Mouse (Mus musculus) forebrain, postnatal 0 days (tissue): ENCODE data around the gene Cyp4f37. TPM values are rescaled to one million over a fixed set of nuclear protein-coding genes. Genes with fewer than 3 reads are reported as not detected.
"Not testable (repeated sequence)": the region's sequence is repeated elsewhere in the genome, so short reads cannot be mapped to it uniquely, and the experiment has no call there.

Experiments
- ATAC-seq: fragments of 200-750 bp; cut with Nextera tagmentation; 2 replicates; pipeline ENCODE4 v1.8.0; 2017; ENCODE audit warnings: mild to moderate bottlenecking, moderate library complexity
- DNase-seq: peaks from one replicate; pipeline ENCODE4 v3.0.0-alpha.2; 2015
- H3K27ac ChIP-seq: fragments of 300-500 bp; sonication (generic); 2 replicates; pipeline ENCODE4 v1.5.1; 2014; ENCODE audit warnings: low read depth, mild to moderate bottlenecking, antibody characterized with exemption, low read length, moderate library complexity, mixed read lengths
- H3K27me3 ChIP-seq: fragments of 300-500 bp; sonication (generic); 2 replicates; pipeline ENCODE4 v1.6.1; 2014; ENCODE audit warnings: mild to moderate bottlenecking, low read length, mixed read lengths; ENCODE audit not compliant: insufficient read depth
- H3K36me3 ChIP-seq: fragments of 300-500 bp; sonication (generic); 2 replicates; pipeline ENCODE4 v1.6.1; 2014; ENCODE audit warnings: mild to moderate bottlenecking, moderate library complexity; ENCODE audit not compliant: insufficient read depth
- H3K4me1 ChIP-seq: fragments of 300-500 bp; sonication (generic); 2 replicates; pipeline ENCODE4 v1.6.1; 2014; ENCODE audit warnings: antibody characterized with exemption; ENCODE audit not compliant: insufficient read depth
- H3K4me2 ChIP-seq: fragments of 300-500 bp; sonication (generic); 2 replicates; pipeline ENCODE4 v1.6.1; 2014; ENCODE audit warnings: low read depth, mild to moderate bottlenecking, moderate library complexity
- H3K4me3 ChIP-seq: fragments of 300-500 bp; sonication (generic); 2 replicates; pipeline ENCODE4 v1.5.1; 2014; ENCODE audit warnings: low read depth, low read length, mixed read lengths
- H3K9ac ChIP-seq: fragments of 300-500 bp; sonication (generic); 2 replicates; pipeline ENCODE4 v1.6.1; 2014; ENCODE audit warnings: mild to moderate bottlenecking
- H3K9me3 ChIP-seq: fragments of 300-500 bp; sonication (generic); 2 replicates; pipeline ENCODE4 v1.6.1; 2016; ENCODE audit warnings: low read length
- CTCF ChIP-seq: sonication (generic); IDR thresholded peaks from 2 replicates; pipeline ENCODE4 v1.5.1; 2016; ENCODE audit warnings: antibody characterized with exemption, control low read depth, low read depth
- WGBS: fragments of 180-500 bp; shearing (Covaris S2); extraction: QIAGEN DNeasy Blood & Tissue Kit; methylation state at CpG from one replicate; pipeline ENCODE4 v1.1.7; 2014; 5-methylcytosine and 5-hydroxymethylcytosine counted together
- polyA plus RNA-seq: library from polyadenylated mRNA; unstranded; fragments of >200 nt; fragmentation: Nextera tagmentation; extraction: Ambion mirVana; gene quantifications from 2 replicates; pipeline ENCODE4 v1.2.1, GENCODE M21; 2015
- total RNA-seq: library from RNA; depleted of rRNA; stranded (reverse); fragments of >200 nt; gene quantifications from 2 replicates; pipeline ENCODE4 v1.2.3, GENCODE M21; 2014

The Cyp4f37 gene
- total and polyA plus RNA-seq, 2 experiments from 2014 or later, result 0.44 TPM; not detected in 1

- no peak for TF ChIP-seq CTCF
Measured at GRCm38 (mm10) chr17:32612417-32612816, 8.7 kb upstream of the Cyp4f37 start.

GRCm38 (mm10) chr17:32617252-32617651, 3.9 kb upstream of the Cyp4f37 start:
- no peaks in the 10 kb centered on the region for H3K27me3 ChIP-seq
- H3K4me2 ChIP-seq, result no peak overlapping the region
- ATAC-seq (no peak), DNase-seq (no peak)
- no peak overlapping the region for H3K27ac ChIP-seq
- H3K9ac ChIP-seq, result no peak overlapping the region
- no peaks in the 10 kb centered on the region for H3K4me1 ChIP-seq
- no peak overlapping the region for H3K4me3 ChIP-seq
- WGBS, result 55% methylated on average over 1 of the region's 1 CpGs
- H3K9me3 ChIP-seq, result no peaks in the 10 kb centered on the region
- H3K36me3 ChIP-seq, result no peaks in the 10 kb centered on the region
- TF ChIP-seq CTCF, result no peak

More at GRCm38 (mm10) chr17:32612417-32612816, 8.7 kb upstream of the Cyp4f37 start:
- no peak overlapping the region for H3K4me2 ChIP-seq
- DNase-seq (no peak), ATAC-seq (no peak)
- WGBS, result 68% methylated on average over 3 of the region's 3 CpGs
- H3K4me1 ChIP-seq, result no peaks in the 10 kb centered on the region
- H3K9ac ChIP-seq, result no peak overlapping the region
- H3K27ac ChIP-seq, result no peak overlapping the region
- no peaks in the 10 kb centered on the region for H3K36me3 ChIP-seq
- no peaks in the 10 kb centered on the region for H3K27me3 ChIP-seq
- H3K9me3 ChIP-seq, result no peaks in the 10 kb centered on the region
- H3K4me3 ChIP-seq, result no peak overlapping the region

GRCm38 (mm10) chr17:32629726-32630125, 8.6 kb downstream of the Cyp4f37 start:
- 85% methylated on average over 7 of the region's 7 CpGs for WGBS
- H3K4me3 ChIP-seq, H3K36me3 ChIP-seq, DNase-seq, H3K27me3 ChIP-seq, H3K9me3 ChIP-seq, H3K4me1 ChIP-seq, ATAC-seq, H3K9ac ChIP-seq, H3K4me2 ChIP-seq, H3K27ac ChIP-seq: not testable (repeated sequence)

GRCm38 (mm10) chr17:32631936-32632335, 10.8 kb downstream of the Cyp4f37 start:
- TF ChIP-seq CTCF, result no peak
- H3K9me3 ChIP-seq, result no peaks in the 10 kb centered on the region
- H3K4me2 ChIP-seq, result no peak overlapping the region
- no peaks in the 10 kb centered on the region for H3K27me3 ChIP-seq
- DNase-seq, result no peak
- no peak overlapping the region for H3K9ac ChIP-seq
- peaks cover 3% of the 10 kb centered on the region; the same call in 1 of the 2 replicates for H3K4me1 ChIP-seq
- no peaks in the 10 kb centered on the region for H3K36me3 ChIP-seq
- no peak overlapping the region for H3K4me3 ChIP-seq
- H3K27ac ChIP-seq, result no peak overlapping the region
- no peak for ATAC-seq
- 83% methylated on average over 3 of the region's 3 CpGs for WGBS

GRCm38 (mm10) chr17:32634242-32634971, 13.3 kb downstream of the Cyp4f37 start:
- not testable (repeated sequence) for H3K9me3 ChIP-seq, H3K27ac ChIP-seq
- peak overlapping the region; percentile 41 for H3K4me3 ChIP-seq

GRCm38 (mm10) chr17:32634972-32635314, 13.8 kb downstream of the Cyp4f37 start:
- peak; percentile 92 for DNase-seq
- Histone ChIP-seq H3K27me3 (no peaks in the 10 kb centered on the region), H3K9me3 (no peaks in the 10 kb centered on the region), H3K27ac (no peak overlapping the region), H3K36me3 (no peaks in the 10 kb centered on the region), H3K4me3 (peak overlapping the region; percentile 41), H3K4me1 (peaks cover 3% of the 10 kb centered on the region; the same call in 1 of the 2 replicates), H3K9ac (peak overlapping the region; percentile 63), H3K4me2 (peak overlapping the region; percentile 66)
- WGBS, result 2% methylated on average over 17 of the region's 17 CpGs
- ATAC-seq, result peak; percentile 97
- TF ChIP-seq CTCF, result peak; percentile 95

More at GRCm38 (mm10) chr17:32634242-32634971, 13.3 kb downstream of the Cyp4f37 start:
- ATAC-seq, H3K27me3 ChIP-seq, DNase-seq, H3K36me3 ChIP-seq, H3K4me1 ChIP-seq: not testable (repeated sequence)
- Histone ChIP-seq H3K9ac (peak overlapping the region; percentile 63), H3K4me2 (peak overlapping the region; percentile 66)
- 89% methylated on average over 9 of the region's 9 CpGs for WGBS

GRCm38 (mm10) chr17:32636341-32636740, 15.2 kb downstream of the Cyp4f37 start:
- 0 out of 2 replicates have a peak, but pooled peaks have one; percentile 7 for TF ChIP-seq CTCF
- peaks cover 3% of the 10 kb centered on the region; the same call in 1 of the 2 replicates for H3K4me1 ChIP-seq
- WGBS, result 48% methylated on average over 3 of the region's 3 CpGs
- no peaks in the 10 kb centered on the region for H3K27me3 ChIP-seq
- no peak overlapping the region for H3K9ac ChIP-seq
- H3K36me3 ChIP-seq, result no peaks in the 10 kb centered on the region
- no peak overlapping the region for H3K4me2 ChIP-seq
- ATAC-seq, result no peak
- H3K9me3 ChIP-seq, result no peaks in the 10 kb centered on the region
- no peak for DNase-seq
- H3K4me3 ChIP-seq, result no peak overlapping the region
- H3K27ac ChIP-seq, result no peak overlapping the region
